ENCODE assay signal across 8 mouse cellular contexts in the genomic region with DNA sequence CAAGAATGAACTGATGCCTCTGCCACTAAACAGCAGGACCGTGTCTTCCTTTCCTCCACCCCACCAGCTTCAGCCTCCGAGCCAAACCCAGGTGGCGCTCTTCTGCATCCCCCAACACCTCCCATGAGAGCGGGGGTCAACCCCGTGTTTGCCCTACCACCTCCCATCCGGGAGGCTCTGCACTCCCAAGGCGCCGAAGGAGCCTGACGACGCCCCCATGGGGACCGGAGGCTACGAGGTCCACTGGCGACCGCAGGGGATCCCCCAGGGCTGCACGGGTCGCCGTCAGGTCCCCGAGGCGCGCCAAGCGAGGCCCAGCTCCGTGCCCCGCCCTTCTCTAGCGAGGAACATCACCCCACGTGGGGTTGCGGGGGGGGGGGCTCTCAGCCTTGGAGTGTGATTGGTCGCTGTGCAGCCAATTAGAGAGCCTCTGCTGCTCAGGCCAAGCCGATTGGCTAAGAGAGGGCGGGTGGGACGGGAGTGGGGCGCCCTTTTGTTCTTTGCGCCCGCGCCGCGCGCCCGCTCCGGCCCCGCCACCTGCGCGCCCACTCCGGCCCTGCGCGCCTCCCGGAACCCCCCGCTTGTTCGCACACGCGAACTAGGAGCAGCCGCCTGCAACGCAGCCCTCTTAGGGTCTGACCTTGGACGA. TPM values are rescaled to one million over a fixed set of nuclear protein-coding genes. Genes with fewer than 3 reads are reported as not detected.
DNase-seq lines count a peak whose midpoint lies in the region; ATAC-seq and TF ChIP-seq lines count a peak whose summit lies in the region.

No protein-coding gene starts in this region.

- TF ChIP-seq CTCF in heart, adult 2 months (IDR thresholded peaks at IDR 0.05), result peak; percentile 52
- peak; percentile 30; the same call in 1 of the 2 replicates for TF ChIP-seq CTCF in kidney, adult 2 months (conservative IDR thresholded peaks at IDR 0.05; ENCODE audit: insufficient read depth, insufficient read length, low read depth, low read length)
- TF ChIP-seq CTCF in spleen, adult 2 months (IDR thresholded peaks at IDR 0.05; ENCODE audit: extremely low read depth, insufficient read depth, insufficient read length, insufficient replicate concordance), result no peak

- no peaks in the 10 kb centered on the region; the same call in 1 of the 2 replicates for H3K27me3 ChIP-seq in embryonic facial prominence, embryonic 13.5 days
- H3K27me3 ChIP-seq in heart, adult 2 months (ENCODE audit: control insufficient read depth, insufficient read depth, low read length), result no peaks in the 10 kb centered on the region
- no peaks in the 10 kb centered on the region for H3K27me3 ChIP-seq in kidney, adult 2 months (replicated peaks; ENCODE audit: control insufficient read depth, insufficient read depth, low read length)
- no peaks in the 10 kb centered on the region for H3K27me3 ChIP-seq in limb, embryonic 14.5 days (ENCODE audit: control insufficient read depth, insufficient read depth, low read length)
- H3K27me3 ChIP-seq in midbrain, embryonic 16.5 days (ENCODE audit: control insufficient read depth, insufficient read depth, low read depth, low read length), result no peaks in the 10 kb centered on the region
- H3K27me3 ChIP-seq in spleen, adult 2 months (ENCODE audit: control insufficient read depth, insufficient read depth, low read length), result peaks cover 5% of the 10 kb centered on the region; the same call in 1 of the 2 replicates

- peak overlapping the region; percentile 53 for H3K4me3 ChIP-seq in embryonic facial prominence, embryonic 13.5 days
- H3K4me3 ChIP-seq in heart, adult 2 months, result peak overlapping the region; percentile 65
- peak overlapping the region; percentile 60 for H3K4me3 ChIP-seq in kidney, adult 2 months (ENCODE audit: insufficient read depth, low read depth, low read length)
- peak overlapping the region; percentile 48 for H3K4me3 ChIP-seq in limb, embryonic 14.5 days (replicated peaks; ENCODE audit: low read length)
- peak overlapping the region; percentile 50 for H3K4me3 ChIP-seq in midbrain, embryonic 16.5 days (ENCODE audit: low read depth, low read length)
- H3K4me3 ChIP-seq in spleen, adult 2 months (ENCODE audit: extremely low read depth, insufficient read depth, insufficient read length), result peak overlapping the region; percentile 59

- H3K36me3 ChIP-seq in embryonic facial prominence, embryonic 13.5 days, result no peaks in the 10 kb centered on the region
- no peaks in the 10 kb centered on the region for H3K36me3 ChIP-seq in heart, adult 2 months (ENCODE audit: control insufficient read depth, insufficient read depth, low read length)
- no peaks in the 10 kb centered on the region for H3K36me3 ChIP-seq in kidney, adult 2 months (ENCODE audit: control insufficient read depth, insufficient read depth, low read length)
- H3K36me3 ChIP-seq in limb, embryonic 14.5 days (ENCODE audit: control insufficient read depth, insufficient read depth, low read length), result no peaks in the 10 kb centered on the region
- no peaks in the 10 kb centered on the region for H3K36me3 ChIP-seq in midbrain, embryonic 16.5 days (ENCODE audit: control insufficient read depth, insufficient read depth, low read length)
- no peaks in the 10 kb centered on the region for H3K36me3 ChIP-seq in spleen, adult 2 months (ENCODE audit: control insufficient read depth, insufficient read depth, low read length)

- H3K4me1 ChIP-seq in embryonic facial prominence, embryonic 13.5 days, result peaks cover 56% of the 10 kb centered on the region
- H3K4me1 ChIP-seq in heart, adult 2 months (ENCODE audit: control insufficient read depth, insufficient read depth, low read length), result peaks cover 11% of the 10 kb centered on the region
- peaks cover 15% of the 10 kb centered on the region for H3K4me1 ChIP-seq in kidney, adult 2 months (ENCODE audit: control insufficient read depth, insufficient read depth, low read length)
- H3K4me1 ChIP-seq in limb, embryonic 14.5 days (ENCODE audit: control insufficient read depth, insufficient read depth, low read length), result peaks cover 46% of the 10 kb centered on the region
- peaks cover 25% of the 10 kb centered on the region for H3K4me1 ChIP-seq in midbrain, embryonic 16.5 days (ENCODE audit: control insufficient read depth, insufficient read depth, low read length)
- H3K4me1 ChIP-seq in spleen, adult 2 months (ENCODE audit: control insufficient read depth, insufficient read depth, insufficient read length), result no peaks in the 10 kb centered on the region; the same call in 1 of the 2 replicates

- 0 out of 2 replicates have a peak, but pooled peaks have one; percentile 17 for TF ChIP-seq EP300 in heart, adult 2 months (IDR thresholded peaks at IDR 0.05; ENCODE audit: insufficient read depth, low read depth, low read length)

- intact Hi-C loops in heart, adult 2 months (cut with DNase I), result loop anchor here (1.0 to 5.0 kb wide), 3 partner anchors 22 to 138 kb away; no protein-coding TSS in a partner anchor

- WGBS in embryonic facial prominence, embryonic 13.5 days, result under 1% methylated on average over 49 of the region's 53 CpGs
- under 1% methylated on average over 53 of the region's 53 CpGs for WGBS in heart, adult 2 months
- WGBS in kidney, adult 2 months, result under 1% methylated on average over 53 of the region's 53 CpGs
- WGBS in limb, embryonic 14.5 days, result 2% methylated on average over 43 of the region's 53 CpGs
- under 1% methylated on average over 50 of the region's 53 CpGs for WGBS in midbrain, embryonic 16.5 days
- under 1% methylated on average over 53 of the region's 53 CpGs for WGBS in spleen, adult 2 months

- H3K9ac ChIP-seq in embryonic facial prominence, embryonic 13.5 days, result peak overlapping the region; percentile 73
- H3K9ac ChIP-seq in heart, adult 2 months (ENCODE audit: low read depth, low read length), result peak overlapping the region; percentile 72
- H3K9ac ChIP-seq in limb, embryonic 14.5 days (ENCODE audit: low read depth, low read length, severe bottlenecking), result peak overlapping the region; percentile 52
- peak overlapping the region; percentile 79 for H3K9ac ChIP-seq in midbrain, embryonic 16.5 days (ENCODE audit: low read depth, low read length)

- no peaks in the 10 kb centered on the region for H3K9me3 ChIP-seq in embryonic facial prominence, embryonic 13.5 days
- H3K9me3 ChIP-seq in limb, embryonic 14.5 days (ENCODE audit: control insufficient read depth, low read length), result no peaks in the 10 kb centered on the region
- no peaks in the 10 kb centered on the region for H3K9me3 ChIP-seq in midbrain, embryonic 16.5 days (replicated peaks; ENCODE audit: control insufficient read depth, low read length, poor library complexity, severe bottlenecking)

- peak overlapping the region; percentile 93 for H3K27ac ChIP-seq in embryonic facial prominence, embryonic 13.5 days
- peak overlapping the region; percentile 87 for H3K27ac ChIP-seq in heart, adult 2 months
- peak overlapping the region; percentile 54 for H3K27ac ChIP-seq in kidney, adult 2 months (ENCODE audit: insufficient read depth, low read depth, low read length)
- peak overlapping the region; percentile 71 for H3K27ac ChIP-seq in limb, embryonic 14.5 days (replicated peaks; ENCODE audit: low read depth, low read length)
- H3K27ac ChIP-seq in midbrain, embryonic 16.5 days (ENCODE audit: low read length), result peak overlapping the region; percentile 86
- no peak overlapping the region for H3K27ac ChIP-seq in spleen, adult 2 months (ENCODE audit: insufficient read depth, low read length)

- peak overlapping the region; percentile 87 for H3K4me2 ChIP-seq in embryonic facial prominence, embryonic 13.5 days
- H3K4me2 ChIP-seq in limb, embryonic 14.5 days (replicated peaks; ENCODE audit: low read depth, low read length, severe bottlenecking), result peak overlapping the region; percentile 70
- peak overlapping the region; percentile 80 for H3K4me2 ChIP-seq in midbrain, embryonic 16.5 days (ENCODE audit: low read length)

- DNase-seq in A20 (ENCODE audit: low read depth, low spot score), result peak; percentile 99
- peak; percentile 74 to 82 for DNase-seq in adrenal gland, postnatal 4 days (ENCODE audit: low spot score in 2 of 2)
- DNase-seq in heart, adult 2 months, result peak; percentile 88 to 92
- DNase-seq in kidney, adult 2 months, result peak; percentile 96
- DNase-seq in limb, embryonic 14.5 days (ENCODE audit: low spot score), result peak; percentile 99
- DNase-seq in spleen, adult 2 months (ENCODE audit: low read depth in 1 of 2, low spot score in 2 of 2), result peak; percentile 85 to 91

- peak; percentile 93 for ATAC-seq in embryonic facial prominence, embryonic 13.5 days (ENCODE audit: insufficient number of reproducible peaks, insufficient read depth, low FRiP score, low TSS enrichment, low read depth)
- peak; percentile 94 for ATAC-seq in limb, embryonic 14.5 days (ENCODE audit: low FRiP score, low read depth)
- peak; percentile 94 for ATAC-seq in midbrain, embryonic 16.5 days

- peak; percentile 36; the same call in 1 of the 2 replicates for TF ChIP-seq POLR2A in heart, adult 2 months (IDR thresholded peaks at IDR 0.05; ENCODE audit: insufficient read depth, low read depth, low read length)
- TF ChIP-seq POLR2A in kidney, adult 2 months (IDR thresholded peaks at IDR 0.05; ENCODE audit: low read depth, low read length), result no peak
- TF ChIP-seq POLR2A in limb, embryonic 14.5 days (IDR thresholded peaks at IDR 0.05; ENCODE audit: borderline replicate concordance, extremely low read depth, insufficient read depth, insufficient read length), result peak; percentile 30; the same call in 1 of the 2 replicates
- TF ChIP-seq POLR2A in spleen, adult 2 months (IDR thresholded peaks at IDR 0.05; ENCODE audit: low read depth, low read length), result no peak

- H3K79me2 ChIP-seq in heart, adult 2 months (replicated peaks; ENCODE audit: control insufficient read depth, insufficient read depth, low read length), result no peaks in the 10 kb centered on the region

RNA-seq across cellular contexts. Expression of a gene that starts 43.3 kb away (rescaled TPM):
- total RNA-seq in adrenal gland, postnatal 4 days (2021), result 1,000 to 10,000 TPM in 1 of 2 experiments, 100 to 1,000 TPM in 1; 949 to 1,134 TPM
- polyA plus RNA-seq in embryonic facial prominence, embryonic 13.5 days (2015; fragmentation: Nextera tagmentation; extraction: Ambion mirVana), result 2,524 and 2,741 TPM in 2 replicates
- 100 to 1,000 TPM; 222 to 321 TPM for total RNA-seq in heart, adult 2 months (2021)
- polyA plus RNA-seq in heart, adult 2 months (2012; rRNA removed), result 510 and 694 TPM in 2 replicates
- 828 and 981 TPM in 2 replicates for polyA plus RNA-seq in kidney, adult 2 months (2012; rRNA removed)
- polyA plus RNA-seq in limb, embryonic 14.5 days (2012; rRNA removed), result 1,359 and 1,631 TPM in 2 replicates
- 2,223 and 2,513 TPM in 2 replicates for polyA plus RNA-seq in limb, embryonic 14.5 days (2014; fragmentation: Nextera tagmentation; extraction: Ambion mirVana)
- polyA plus RNA-seq in midbrain, embryonic 16.5 days (2015; fragmentation: Nextera tagmentation; extraction: Ambion mirVana), result 4,277 and 4,299 TPM in 2 replicates
- polyA plus RNA-seq in spleen, adult 2 months (2012; rRNA removed), result 951 and 978 TPM in 2 replicates

RNA-seq across cellular contexts. Expression of a gene that starts 56.3 kb away (rescaled TPM):
- under 1 TPM; 0.39 to 0.51 TPM for total RNA-seq in adrenal gland, postnatal 4 days (2021)
- 0.25 and 1.1 TPM in 2 replicates for polyA plus RNA-seq in embryonic facial prominence, embryonic 13.5 days (2015; fragmentation: Nextera tagmentation; extraction: Ambion mirVana)
- total RNA-seq in heart, adult 2 months (2021), result not detected
- 0.15 and 0.21 TPM in 2 replicates for polyA plus RNA-seq in heart, adult 2 months (2012; rRNA removed)
- polyA plus RNA-seq in kidney, adult 2 months (2012; rRNA removed), result 0.16 and 0.19 TPM in 2 replicates
- 0.32 and 0.36 TPM in 2 replicates for polyA plus RNA-seq in limb, embryonic 14.5 days (2012; rRNA removed)
- polyA plus RNA-seq in limb, embryonic 14.5 days (2014; fragmentation: Nextera tagmentation; extraction: Ambion mirVana), result 0.88 and 1.6 TPM in 2 replicates
- polyA plus RNA-seq in midbrain, embryonic 16.5 days (2015; fragmentation: Nextera tagmentation; extraction: Ambion mirVana), result 1.2 and 1.3 TPM in 2 replicates
- polyA plus RNA-seq in spleen, adult 2 months (2012; rRNA removed), result 0.08 TPM in 1 of 2 replicates, not detected in the other

Comparison
In these comparisons a context has a peak if more than half of its experiments do, and no peak if none do; other contexts are left out.
1. POLR2A ChIP-seq: peak in heart, adult 2 months (single experiment) and limb, embryonic 14.5 days (single experiment); none in kidney, adult 2 months (single experiment) and spleen, adult 2 months (single experiment).
2. Peak in every context shown above with its lines, with median percentiles within 50 percentile points of each other: DNase-seq, ATAC-seq, H3K4me2 ChIP-seq, H3K4me3 ChIP-seq and H3K9ac ChIP-seq.